Mouse (Mus musculus) urinary bladder, postnatal 25 days (tissue): ENCODE measurements around the gene Gnb5.
"Not testable (repeated sequence)": the region's sequence is repeated elsewhere in the genome, so short reads cannot be mapped to it uniquely, and the experiment has no call there.

ENCODE experiments used
- DNase-seq: peaks from one replicate; pipeline ENCODE4 v3.0.0; 2022; ENCODE audit warnings: low spot score

Gene Gnb5

GRCm38 (mm10) chr9:75361699-75362098 is 55.6 kb downstream of the Gnb5 start:
- DNase-seq, result peak; percentile 92

GRCm38 (mm10) chr9:75362201-75362600 is 56.1 kb downstream of the Gnb5 start:
- no peak for DNase-seq

- DNase-seq, result no peak
These were observed 56.9 kb downstream of the Gnb5 start for GRCm38 (mm10) chr9:75363001-75363400.

- not testable (repeated sequence) for DNase-seq
These were observed 57.6 kb downstream of the Gnb5 start for GRCm38 (mm10) chr9:75363702-75364101.

GRCm38 (mm10) chr9:75365195-75365594 is 59.1 kb downstream of the Gnb5 start:
- DNase-seq, result no peak

GRCm38 (mm10) chr9:75366191-75366590 is 60.1 kb downstream of the Gnb5 start:
- no peak for DNase-seq

- no peak for DNase-seq
These were observed 62.7 kb downstream of the Gnb5 start for GRCm38 (mm10) chr9:75368779-75369178.

- DNase-seq, result no peak
These were observed 69.5 kb downstream of the Gnb5 start for GRCm38 (mm10) chr9:75375606-75376005.

GRCm38 (mm10) chr9:75376428-75376827 is 70.3 kb downstream of the Gnb5 start:
- no peak for DNase-seq

- DNase-seq, result no peak
These were observed 72.7 kb downstream of the Gnb5 start for GRCm38 (mm10) chr9:75378774-75379173.

- no peak for DNase-seq
These were observed 76.7 kb downstream of the Gnb5 start for GRCm38 (mm10) chr9:75382825-75383224.

GRCm38 (mm10) chr9:75383785-75384184 is 77.7 kb downstream of the Gnb5 start:
- DNase-seq, result no peak

GRCm38 (mm10) chr9:75384337-75384962 is 78.4 kb downstream of the Gnb5 start:
- no peak for DNase-seq

GRCm38 (mm10) chr9:75385218-75385974 is 79.3 kb downstream of the Gnb5 start:
- DNase-seq, result no peak

- no peak for DNase-seq
These were observed 87.2 kb downstream of the Gnb5 start for GRCm38 (mm10) chr9:75393251-75393650.
